Mouse (Mus musculus) left cerebral cortex, postnatal 25 days (tissue): ENCODE measurements around the gene Lcn8. TPM values are rescaled to one million over a fixed set of nuclear protein-coding genes. Genes with fewer than 3 reads are reported as not detected.
"Not testable (repeated sequence)": the region's sequence is repeated elsewhere in the genome, so short reads cannot be mapped to it uniquely, and the experiment has no call there.

ENCODE experiments used
- DNase-seq, 2 experiments: peaks; one replicate each; pipeline ENCODE4 v3.0.0; 2022; ENCODE audit warnings: low spot score in 2 of 2, mixed read lengths in 1 of 2
- intact Hi-C: fragments of 180-260 bp; cut with DNase I; formaldehyde crosslinking; loops from one replicate; pipeline ENCODE4 v1.15.1; 2025
- total RNA-seq, 2 experiments: library from RNA; stranded (reverse); gene quantifications; 2 replicates each; pipeline ENCODE4 v1.2.3; 2021

Lcn8 gene
- total RNA-seq, 2 experiments from 2014 or later, result not detected

DNA sequence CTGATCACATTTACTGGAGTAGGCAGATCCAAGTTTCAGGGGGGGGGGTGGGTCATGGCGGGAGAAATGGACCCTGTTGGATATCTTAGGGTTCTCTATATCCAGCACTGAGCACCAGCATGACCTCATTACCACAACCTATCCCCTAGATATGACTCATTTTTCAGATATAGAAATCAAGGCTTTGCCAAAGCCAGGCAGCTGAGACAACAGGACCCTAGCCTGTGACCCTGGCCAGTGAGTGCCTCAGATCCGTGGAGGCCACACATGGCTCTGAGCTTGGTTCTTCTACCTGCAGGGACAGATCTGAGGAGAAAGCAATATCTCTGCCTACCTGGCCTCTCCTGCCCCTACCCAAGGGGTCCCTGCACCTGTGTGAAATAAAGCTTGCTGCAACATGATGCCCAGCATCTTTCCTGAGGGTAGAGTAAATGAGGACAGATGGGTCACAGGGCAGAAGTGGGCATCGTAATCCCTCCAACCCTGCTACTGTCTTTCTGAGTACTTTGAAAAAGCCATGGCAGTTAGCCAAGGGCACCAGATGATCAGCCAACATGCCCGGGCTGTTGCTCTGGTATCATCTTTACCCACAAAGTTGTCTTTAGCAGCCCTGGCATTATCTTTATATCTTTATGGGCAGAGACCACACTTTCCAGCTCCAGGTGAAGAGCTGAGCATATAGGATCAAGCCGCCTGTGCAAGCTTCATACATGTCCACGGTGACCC is 8.5 kb downstream of the Lcn8 start:
- DNase-seq, result no peak
- intact Hi-C loops, result no loop called here

DNA sequence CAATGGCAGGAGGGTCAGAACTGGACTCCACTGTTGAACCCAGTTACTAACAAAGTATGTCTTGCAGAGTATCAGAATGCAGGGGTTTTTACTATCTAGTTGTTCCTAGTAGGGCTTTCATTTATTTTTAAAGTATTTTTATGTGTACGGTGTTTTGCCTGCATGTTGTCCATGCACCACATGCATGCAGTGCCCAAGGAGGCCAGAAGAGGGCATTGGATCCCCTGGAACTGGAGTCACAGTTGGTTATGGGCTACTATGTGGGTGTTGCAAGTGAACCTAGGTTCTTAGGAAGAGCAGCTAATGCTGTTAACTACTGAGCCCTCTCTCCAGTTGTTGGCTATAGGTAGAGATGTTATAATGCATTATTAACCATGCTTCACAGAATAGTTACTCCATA is 10.6 kb downstream of the Lcn8 start:
- DNase-seq, result peak; percentile 14 to 33
- intact Hi-C loops, result no loop called here

GRCm38 (mm10) chr2:25664125-25664524 is 11.2 kb downstream of the Lcn8 start:
- intact Hi-C loops, result no loop called here

GRCm38 (mm10) chr2:25666516-25666915 is 13.6 kb downstream of the Lcn8 start:
- intact Hi-C loops, result no loop called here
- no peak for DNase-seq

More at GRCm38 (mm10) chr2:25664125-25664524, 11.2 kb downstream of the Lcn8 start:
- DNase-seq, result no peak

GRCm38 (mm10) chr2:25676486-25676885 is 23.6 kb downstream of the Lcn8 start, which contains the start of gene Lcn6:
Gene Lcn6, plus strand, starts transcription at chr2:25676786.
- intact Hi-C loops, result no loop called here
- no peak for DNase-seq

DNA sequence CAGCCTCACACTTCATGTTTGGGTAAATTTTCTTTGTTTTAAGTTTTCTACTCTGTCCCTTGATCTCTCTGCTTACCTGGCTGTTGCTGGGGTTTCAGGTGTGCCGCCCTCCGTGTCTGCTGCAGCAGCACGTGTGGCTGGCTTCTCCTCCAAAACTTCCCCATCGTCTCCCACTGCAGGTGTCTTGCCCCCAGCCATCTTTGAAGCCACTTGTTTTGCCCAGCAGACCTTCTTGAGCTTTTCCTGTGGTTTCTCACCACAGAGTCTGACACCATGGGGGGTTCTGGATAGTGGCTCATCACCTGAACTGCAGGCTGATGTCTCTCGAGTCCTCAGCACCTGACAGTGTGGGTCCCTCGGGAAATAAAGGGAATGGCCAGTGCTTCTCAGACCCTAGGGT is 26.6 kb downstream of the Lcn8 start:
- intact Hi-C loops, result no loop called here
- DNase-seq, result no peak

DNA sequence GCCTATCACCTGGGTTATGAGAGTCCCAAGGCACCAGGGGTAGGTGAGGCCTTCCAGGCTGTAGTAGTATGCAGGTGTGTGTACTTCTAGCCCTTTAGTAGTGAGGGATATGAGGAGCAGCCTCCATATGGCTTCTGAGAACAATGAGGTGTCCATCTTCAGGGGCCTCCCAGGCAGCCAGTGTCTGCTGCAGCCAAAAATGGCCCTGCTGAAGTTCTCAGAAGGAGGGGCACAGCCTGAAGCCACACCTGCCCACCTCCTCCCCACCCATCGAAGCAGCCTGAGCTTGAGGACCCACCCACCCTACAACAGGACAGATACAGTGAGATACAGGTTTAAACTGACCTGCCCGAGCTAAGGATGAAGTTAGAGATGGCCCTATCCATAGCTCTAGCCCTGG is 29.5 kb downstream of the Lcn8 start, which contains the start of gene Lcn10:
Gene Lcn10, plus strand, starts transcription at position 301 of the 400 bp plus-strand sequence.
- no peak for DNase-seq
- intact Hi-C loops, result no loop called here

- no peak for DNase-seq
- intact Hi-C loops, result no loop called here
These were observed 34.0 kb downstream of the Lcn8 start for GRCm38 (mm10) chr2:25686941-25687340.

GRCm38 (mm10) chr2:25694605-25695004 is 41.7 kb downstream of the Lcn8 start:
- intact Hi-C loops, result loop anchor here (10.0 kb wide), 1 partner anchor 130 kb away; the partner anchor contains the start of gene Lcn9
- DNase-seq, result peak; percentile 37 to 43

- no peak for DNase-seq
- intact Hi-C loops, result loop anchor here (10.0 kb wide), 1 partner anchor 128 kb away; the partner anchor contains the start of gene Lcn9
These were observed 44.0 kb downstream of the Lcn8 start for GRCm38 (mm10) chr2:25696951-25697350.

DNA sequence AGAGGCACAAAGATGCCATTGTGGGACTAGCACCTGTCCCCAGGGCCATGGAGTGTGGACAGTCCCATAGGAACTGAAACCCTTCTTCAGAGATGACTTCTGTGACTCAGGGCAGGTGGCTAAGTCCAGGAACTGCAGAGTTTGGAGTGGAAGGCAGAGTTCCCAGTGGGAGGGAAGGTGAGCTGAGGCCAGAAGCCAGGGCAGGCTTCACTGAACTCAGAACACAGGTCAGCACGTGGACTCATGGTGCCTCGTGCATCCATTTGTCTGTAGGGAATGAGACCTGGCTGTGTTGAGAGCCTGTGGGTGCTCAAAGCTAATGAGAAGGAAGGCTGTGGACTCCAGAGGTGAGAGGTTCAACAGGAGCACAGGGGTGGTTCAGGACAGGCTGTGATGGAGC is 45.8 kb downstream of the Lcn8 start:
- DNase-seq, result no peak
- intact Hi-C loops, result loop anchor here (1.0 to 10.0 kb wide), 2 partner anchors 55 to 126 kb away; partner anchors contain the start of gene Lcn9

- not testable (repeated sequence) for DNase-seq
- intact Hi-C loops, result loop anchor here (1.0 to 10.0 kb wide), 3 partner anchors 54 to 125 kb away; partner anchors contain the start of genes Fcna and Lcn9
These were observed 46.8 kb downstream of the Lcn8 start, which contains the start of gene Obp2a for GRCm38 (mm10) chr2:25699743-25700142. Gene Obp2a, plus strand, starts transcription at chr2:25700043.

DNA sequence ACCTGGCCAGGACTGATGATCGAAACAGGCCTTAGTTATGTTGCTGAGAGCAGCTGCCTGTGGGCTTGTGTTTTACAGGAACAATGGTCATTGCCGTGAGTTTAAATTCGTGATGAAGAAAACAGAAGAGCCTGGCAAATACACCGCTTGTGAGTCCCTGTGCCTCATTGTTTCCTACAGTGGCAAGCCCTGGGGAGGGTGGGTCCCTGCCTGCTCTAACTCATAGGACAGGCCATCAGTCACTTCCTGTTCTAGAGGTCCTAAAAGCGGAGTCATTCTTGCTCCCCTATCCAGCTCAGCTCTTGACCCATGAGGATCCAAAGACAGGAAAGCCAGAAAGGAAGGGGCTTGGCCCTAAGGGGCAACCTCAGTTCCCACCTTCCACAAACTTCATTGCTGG is 48.1 kb downstream of the Lcn8 start:
- no peak for DNase-seq
- intact Hi-C loops, result loop anchor here (5.0 kb wide), 1 partner anchor 74 kb away; the partner anchor contains the start of gene Fcna

- intact Hi-C loops, result loop anchor here (5.0 kb wide), 1 partner anchor 76 kb away; the partner anchor contains the start of gene Fcna
- no peak for DNase-seq
These were observed 50.8 kb downstream of the Lcn8 start for GRCm38 (mm10) chr2:25703706-25704105.

Other genes with a start within 250 kb of the Lcn8 start
- under 1 TPM; 0.32 to 0.37 TPM for gene Fut7, start 229.9 kb upstream of the Lcn8 start, total RNA-seq
- 100 to 1,000 TPM; 154 to 165 TPM for gene Abca2, start 224.4 kb upstream of the Lcn8 start, total RNA-seq
- under 1 TPM in 1 of 2 experiments, not detected in 1; 0.69 TPM for gene Clic3, start 196.3 kb upstream of the Lcn8 start, total RNA-seq
- 10 to 100 TPM; 68.6 to 81.0 TPM for gene Paxx, start 192.0 kb upstream of the Lcn8 start, total RNA-seq
- 1,000 to 10,000 TPM; 1,926 to 2,241 TPM for gene Ptgds, start 183.1 kb upstream of the Lcn8 start, total RNA-seq
- not detected for gene Lcn12, start 159.2 kb upstream of the Lcn8 start, total RNA-seq
- gene Fbxw5, start 152.4 kb upstream of the Lcn8 start, total RNA-seq, result 100 to 1,000 TPM; 112 to 127 TPM
- gene C8g, start 151.4 kb upstream of the Lcn8 start, total RNA-seq, result 1 to 10 TPM; 1.1 to 1.7 TPM
- 10 to 100 TPM in 1 of 2 experiments, 1 to 10 TPM in 1; 9.6 to 10.4 TPM for gene Traf2, start 106.2 kb upstream of the Lcn8 start, total RNA-seq
- 100 to 1,000 TPM; 202 to 214 TPM for gene Edf1, start 95.3 kb upstream of the Lcn8 start, total RNA-seq
- gene Mamdc4, start 78.3 kb upstream of the Lcn8 start, total RNA-seq, result 1 to 10 TPM in 1 of 2 experiments, under 1 TPM in 1; 0.69 to 2.1 TPM
- gene Phpt1, start 77.9 kb upstream of the Lcn8 start, total RNA-seq, result 10 to 100 TPM; 73.8 to 74.3 TPM
- gene Ajm1, start 71.4 kb upstream of the Lcn8 start, total RNA-seq, result 100 to 1,000 TPM; 109 to 120 TPM
- gene Rabl6, start 44.6 kb upstream of the Lcn8 start, total RNA-seq, result 100 to 1,000 TPM; 136 to 152 TPM
- gene Ccdc183, start 35.4 kb upstream of the Lcn8 start, total RNA-seq, result not detected
- 10 to 100 TPM; 26.7 to 27.7 TPM for gene Tmem141, start 31.1 kb upstream of the Lcn8 start, total RNA-seq
- under 1 TPM; 0.44 to 0.55 TPM for gene Fcna, start 25.1 kb upstream of the Lcn8 start, total RNA-seq
- gene Lcn5, start 4.8 kb downstream of the Lcn8 start, total RNA-seq, result not detected
- gene Lcn6, start 23.7 kb downstream of the Lcn8 start, total RNA-seq, result not detected
- gene Lcn10, start 29.6 kb downstream of the Lcn8 start, total RNA-seq, result not detected
- not detected for gene Obp2a, start 46.9 kb downstream of the Lcn8 start, total RNA-seq
- gene Bmyc, start 53.6 kb downstream of the Lcn8 start, total RNA-seq, result 10 to 100 TPM; 85.6 to 89.4 TPM
- gene Obp2b, start 83.9 kb downstream of the Lcn8 start, total RNA-seq, result not detected
- not detected for gene Lcn3, start 112.4 kb downstream of the Lcn8 start, total RNA-seq
- gene Lcn11, start 123.9 kb downstream of the Lcn8 start, total RNA-seq, result not detected
- not detected for gene Gm13539, start 129.1 kb downstream of the Lcn8 start, total RNA-seq
- gene Glt6d1, start 162.7 kb downstream of the Lcn8 start, total RNA-seq, result not detected
- not detected for gene Lcn9, start 170.0 kb downstream of the Lcn8 start, total RNA-seq
- gene Sohlh1, start 194.1 kb downstream of the Lcn8 start, total RNA-seq, result not detected
- 100 to 1,000 TPM; 111 to 130 TPM for gene Kcnt1, start 210.6 kb downstream of the Lcn8 start, total RNA-seq